Mouse (Mus musculus): ENCODE measurements at regions not wholly inside any gene's neighbourhood (a gene's known extent, or its start where the extent isn't known, plus 50 kb on each side); places are given as distances from the start of the nearest gene placed in this dataset.

GRCm38 (mm10) chr10:51320207-51320606, 160.2 kb upstream of the Gm49339 start:
- Histone ChIP-seq H3K9me3 (ENCODE audit: control insufficient read depth) (no peaks in the 10 kb centered on the region), H3K4me3 (ENCODE audit: low read depth, low read length) (no peak overlapping the region), H3K4me1 (replicated peaks; ENCODE audit: control insufficient read depth, insufficient read depth, low read length) (no peaks in the 10 kb centered on the region), H3K36me3 (ENCODE audit: control insufficient read depth, insufficient read depth) (no peaks in the 10 kb centered on the region), H3K27me3 (replicated peaks; ENCODE audit: control insufficient read depth, insufficient read depth, low read length) (no peaks in the 10 kb centered on the region), H3K9ac (ENCODE audit: low read depth, low read length) (no peak overlapping the region), H3K4me2 (replicated peaks; ENCODE audit: low read depth) (no peak overlapping the region), H3K27ac (ENCODE audit: low read depth, low read length) (no peak overlapping the region)
- no peak for ATAC-seq
- 70% methylated on average over 2 of the region's 2 CpGs for WGBS
- no peak for TF ChIP-seq CTCF (IDR thresholded peaks at IDR 0.05; ENCODE audit: low read depth)

DNA sequence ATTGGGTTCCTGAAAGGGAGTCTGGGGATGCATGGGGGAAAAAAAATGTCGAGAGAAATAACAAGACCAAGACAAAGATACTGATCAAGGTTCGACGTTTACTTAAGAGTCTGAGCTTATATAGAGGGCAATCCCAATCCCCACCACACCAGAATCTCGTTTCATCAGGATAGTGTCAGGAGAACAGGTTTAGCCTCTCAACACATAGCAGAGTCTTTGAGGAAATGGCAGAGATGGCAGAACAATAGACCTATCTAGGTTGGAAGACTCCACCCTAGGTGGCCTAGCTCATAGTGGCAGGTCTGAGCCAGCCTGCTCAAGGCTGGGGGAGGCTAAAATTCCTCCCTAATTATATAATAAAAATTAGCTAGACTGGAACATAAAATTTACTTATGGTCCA, 151.6 kb upstream of the Gm49339 start:
- TF ChIP-seq CTCF (IDR thresholded peaks at IDR 0.05; ENCODE audit: low read depth): no peak
- ATAC-seq: no peak
- Histone ChIP-seq H3K4me2 (replicated peaks; ENCODE audit: low read depth) (no peak overlapping the region), H3K27me3 (replicated peaks; ENCODE audit: control insufficient read depth, insufficient read depth, low read length) (no peaks in the 10 kb centered on the region), H3K9me3 (ENCODE audit: control insufficient read depth) (no peaks in the 10 kb centered on the region), H3K4me3 (ENCODE audit: low read depth, low read length) (no peak overlapping the region), H3K4me1 (replicated peaks; ENCODE audit: control insufficient read depth, insufficient read depth, low read length) (no peaks in the 10 kb centered on the region), H3K27ac (ENCODE audit: low read depth, low read length) (no peak overlapping the region), H3K36me3 (ENCODE audit: control insufficient read depth, insufficient read depth) (no peaks in the 10 kb centered on the region), H3K9ac (ENCODE audit: low read depth, low read length) (no peak overlapping the region)
- 70% methylated on average over 4 of the region's 4 CpGs for WGBS

GRCm38 (mm10) chr10:51329386-51329785, 151.0 kb upstream of the Gm49339 start:
- no peak overlapping the region for H3K4me3 ChIP-seq (ENCODE audit: low read depth, low read length)
- WGBS: 97% methylated on average over 2 of the region's 2 CpGs
- no peaks in the 10 kb centered on the region for H3K4me1 ChIP-seq (replicated peaks; ENCODE audit: control insufficient read depth, insufficient read depth, low read length)
- no peak for ATAC-seq
- TF ChIP-seq CTCF (IDR thresholded peaks at IDR 0.05; ENCODE audit: low read depth): no peak
- no peaks in the 10 kb centered on the region for H3K36me3 ChIP-seq (ENCODE audit: control insufficient read depth, insufficient read depth)
- no peaks in the 10 kb centered on the region for H3K27me3 ChIP-seq (replicated peaks; ENCODE audit: control insufficient read depth, insufficient read depth, low read length)
- H3K27ac ChIP-seq (ENCODE audit: low read depth, low read length): no peak overlapping the region
- no peaks in the 10 kb centered on the region for H3K9me3 ChIP-seq (ENCODE audit: control insufficient read depth)
- no peak overlapping the region for H3K9ac ChIP-seq (ENCODE audit: low read depth, low read length)
- no peak overlapping the region for H3K4me2 ChIP-seq (replicated peaks; ENCODE audit: low read depth)

All from intestine, postnatal 0 days (tissue).